Mouse (Mus musculus): Measurements from ENCODE around the gene Hsd17b3. TPM values are rescaled to one million over a fixed set of nuclear protein-coding genes. Genes with fewer than 3 reads are reported as not detected.
A peak's percentile ranks its signal among the peaks of the same experiment; 100 is the strongest.

Gene Hsd17b3
- total and polyA plus RNA-seq, 2 experiments from 2014 or later = not detected

DNA sequence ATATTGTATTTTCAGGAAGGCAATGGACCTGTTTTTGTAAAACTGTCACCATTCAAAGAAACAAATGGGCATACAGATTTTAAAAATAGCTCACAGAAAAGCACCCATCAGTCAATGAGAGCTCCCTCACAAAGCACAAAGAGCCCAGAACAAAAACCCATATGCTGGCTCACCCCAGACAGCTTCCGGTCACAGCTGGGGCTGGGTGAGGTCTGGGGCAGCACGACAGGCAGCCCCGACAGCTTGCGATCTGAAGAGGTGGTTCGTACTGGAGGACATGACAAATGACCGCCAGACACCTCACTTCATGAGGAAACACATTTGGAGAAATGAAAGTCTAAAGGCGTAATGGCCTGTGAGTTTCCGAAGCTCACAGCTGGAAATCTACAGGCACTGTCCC lies 18.5 kb upstream of the Hsd17b3 start:
- H3K9me3 ChIP-seq (replicated peaks; ENCODE audit: control insufficient read depth, low read length) = no peaks in the 10 kb centered on the region
- peaks cover 16% of the 10 kb centered on the region; the same call in 1 of the 2 replicates for H3K36me3 ChIP-seq (replicated peaks; ENCODE audit: control insufficient read depth, insufficient read depth, low read length)
- H3K27me3 ChIP-seq (ENCODE audit: control insufficient read depth, insufficient read depth, low read length) = no peaks in the 10 kb centered on the region
- H3K4me1 ChIP-seq (ENCODE audit: control insufficient read depth, insufficient read depth) = no peaks in the 10 kb centered on the region
- ATAC-seq (ENCODE audit: insufficient read depth, low read depth) = no peak
- no peak overlapping the region for H3K4me2 ChIP-seq (ENCODE audit: low read depth, low read length)
- no peak for DNase-seq (ENCODE audit: low spot score)
- H3K4me3 ChIP-seq (ENCODE audit: low read depth, low read length) = no peak overlapping the region
- WGBS = 46% methylated on average over 8 of the region's 8 CpGs
- H3K9ac ChIP-seq (replicated peaks; ENCODE audit: low read depth, low read length) = no peak overlapping the region
- no peak overlapping the region for H3K27ac ChIP-seq (ENCODE audit: low read depth)
- TF ChIP-seq CTCF (IDR thresholded peaks at IDR 0.05; ENCODE audit: low read depth) (no peak), EP300 (IDR thresholded peaks at IDR 0.05; ENCODE audit: low read depth) (no peak)

DNA sequence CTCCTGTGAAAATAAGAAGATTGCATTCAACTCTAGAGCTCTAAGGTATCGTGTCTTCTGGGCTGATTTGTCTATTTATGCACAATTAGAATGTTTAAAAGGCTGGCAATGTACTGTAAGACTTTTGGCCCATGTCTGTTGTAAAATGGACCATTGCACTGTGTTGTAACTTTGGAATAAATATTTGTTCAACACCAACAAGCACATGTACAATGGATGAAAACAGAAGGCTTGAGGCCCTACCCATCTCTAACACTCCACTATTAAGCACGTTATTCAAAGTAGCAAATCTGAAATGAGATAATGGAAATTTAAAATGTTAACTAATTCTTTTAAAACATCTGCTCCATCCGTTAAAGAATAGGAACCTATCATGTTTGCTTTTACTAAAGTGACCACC lies 18.1 kb upstream of the Hsd17b3 start:
- H3K27me3 ChIP-seq (ENCODE audit: control insufficient read depth, insufficient read depth, low read length) = no peaks in the 10 kb centered on the region
- H3K9me3 ChIP-seq (replicated peaks; ENCODE audit: control insufficient read depth, low read length) = no peaks in the 10 kb centered on the region
- 67% methylated on average over 3 of the region's 3 CpGs for WGBS
- H3K4me1 ChIP-seq (ENCODE audit: control insufficient read depth, insufficient read depth) = no peaks in the 10 kb centered on the region
- H3K36me3 ChIP-seq (replicated peaks; ENCODE audit: control insufficient read depth, insufficient read depth, low read length) = peaks cover 16% of the 10 kb centered on the region; the same call in 1 of the 2 replicates
- ATAC-seq (ENCODE audit: insufficient read depth, low read depth) = no peak
- no peak overlapping the region for H3K9ac ChIP-seq (replicated peaks; ENCODE audit: low read depth, low read length)
- H3K4me3 ChIP-seq (ENCODE audit: low read depth, low read length) = no peak overlapping the region
- H3K27ac ChIP-seq (ENCODE audit: low read depth) = no peak overlapping the region
- no peak overlapping the region for H3K4me2 ChIP-seq (ENCODE audit: low read depth, low read length)
- DNase-seq (ENCODE audit: low spot score) = no peak
- no peak for TF ChIP-seq EP300 (IDR thresholded peaks at IDR 0.05; ENCODE audit: low read depth)
- no peak for TF ChIP-seq CTCF (IDR thresholded peaks at IDR 0.05; ENCODE audit: low read depth)

DNA sequence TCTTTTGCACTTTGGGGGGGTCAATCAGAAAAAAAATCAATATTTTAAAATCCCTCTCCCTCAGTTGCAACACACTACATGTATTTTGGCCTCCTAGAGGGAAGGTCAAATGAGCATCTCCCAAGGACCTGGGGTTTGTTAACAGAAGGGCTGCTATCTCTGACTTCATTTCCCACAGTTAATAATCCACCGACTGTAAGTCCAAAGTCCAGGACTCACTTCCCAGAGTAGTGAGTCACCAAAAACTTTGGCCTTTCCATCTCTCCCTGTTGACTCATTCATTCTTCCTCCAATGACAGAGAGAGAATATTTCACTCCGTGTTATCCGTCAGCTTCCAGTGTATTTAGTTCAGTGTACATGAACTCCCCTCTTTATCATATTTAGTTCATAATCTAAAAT lies 16.7 kb upstream of the Hsd17b3 start:
- no peaks in the 10 kb centered on the region for H3K9me3 ChIP-seq (replicated peaks; ENCODE audit: control insufficient read depth, low read length)
- WGBS = 53% methylated on average over 3 of the region's 3 CpGs
- no peak overlapping the region for H3K4me2 ChIP-seq (ENCODE audit: low read depth, low read length)
- no peak for TF ChIP-seq CTCF (IDR thresholded peaks at IDR 0.05; ENCODE audit: low read depth)
- no peak for TF ChIP-seq EP300 (IDR thresholded peaks at IDR 0.05; ENCODE audit: low read depth)
- DNase-seq (ENCODE audit: low spot score) (no peak), ATAC-seq (ENCODE audit: insufficient read depth, low read depth) (no peak)
- no peak overlapping the region for H3K4me3 ChIP-seq (ENCODE audit: low read depth, low read length)
- no peak overlapping the region for H3K9ac ChIP-seq (replicated peaks; ENCODE audit: low read depth, low read length)
- no peak overlapping the region for H3K27ac ChIP-seq (ENCODE audit: low read depth)
- no peaks in the 10 kb centered on the region for H3K4me1 ChIP-seq (ENCODE audit: control insufficient read depth, insufficient read depth)
- no peaks in the 10 kb centered on the region for H3K27me3 ChIP-seq (ENCODE audit: control insufficient read depth, insufficient read depth, low read length)
- H3K36me3 ChIP-seq (replicated peaks; ENCODE audit: control insufficient read depth, insufficient read depth, low read length) = peaks cover 10% of the 10 kb centered on the region; the same call in 1 of the 2 replicates

DNA sequence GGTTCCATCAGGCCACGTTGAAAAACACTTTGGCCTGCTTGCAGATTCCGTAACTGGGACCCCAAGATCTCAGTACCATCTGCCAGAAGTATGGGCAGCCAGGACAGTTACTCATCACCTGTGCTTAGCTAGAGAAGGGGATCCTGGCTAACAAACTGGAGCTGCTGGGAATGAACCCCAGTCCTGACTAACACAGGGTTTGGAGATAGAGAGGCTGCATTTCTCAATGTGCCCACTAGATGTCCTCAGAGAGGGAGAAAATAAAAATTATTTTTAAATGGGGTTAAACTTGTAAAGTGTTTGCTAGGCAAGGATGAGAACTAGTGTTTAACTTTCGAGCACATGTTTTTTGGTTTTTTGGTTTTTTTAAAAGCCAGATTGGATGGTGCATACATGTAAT lies 11.2 kb upstream of the Hsd17b3 start:
- Histone ChIP-seq H3K9me3 (replicated peaks; ENCODE audit: control insufficient read depth, low read length) (no peaks in the 10 kb centered on the region), H3K27me3 (ENCODE audit: control insufficient read depth, insufficient read depth, low read length) (no peaks in the 10 kb centered on the region), H3K4me2 (ENCODE audit: low read depth, low read length) (no peak overlapping the region), H3K9ac (replicated peaks; ENCODE audit: low read depth, low read length) (no peak overlapping the region), H3K4me1 (ENCODE audit: control insufficient read depth, insufficient read depth) (no peaks in the 10 kb centered on the region), H3K36me3 (replicated peaks; ENCODE audit: control insufficient read depth, insufficient read depth, low read length) (peaks cover 15% of the 10 kb centered on the region; the same call in 1 of the 2 replicates), H3K27ac (ENCODE audit: low read depth) (no peak overlapping the region), H3K4me3 (ENCODE audit: low read depth, low read length) (no peak overlapping the region)
- DNase-seq (ENCODE audit: low spot score) (peak; percentile 21), ATAC-seq (ENCODE audit: insufficient read depth, low read depth) (no peak)
- 62% methylated on average over 3 of the region's 3 CpGs for WGBS
- TF ChIP-seq EP300 (IDR thresholded peaks at IDR 0.05; ENCODE audit: low read depth) (no peak), CTCF (IDR thresholded peaks at IDR 0.05; ENCODE audit: low read depth) (peak; percentile 65)

DNA sequence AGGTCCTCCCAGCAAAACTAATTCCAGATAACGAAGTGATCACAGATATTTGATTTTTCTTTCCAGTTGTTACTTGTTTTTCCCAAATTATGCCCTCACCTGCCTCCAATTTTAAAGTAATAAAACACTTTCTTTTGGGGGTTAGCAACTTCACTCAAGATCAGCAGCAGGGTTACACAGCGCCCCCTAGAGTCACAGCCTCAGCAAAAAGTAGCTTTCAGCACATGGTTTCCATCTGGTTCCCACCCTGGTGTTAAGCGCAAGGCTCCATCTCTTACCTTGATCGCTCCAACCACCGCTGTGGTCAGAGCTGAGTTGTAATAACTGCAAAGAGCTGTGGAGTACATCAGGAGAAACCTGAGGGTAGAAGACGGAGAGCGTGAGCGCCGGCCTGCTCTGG lies 10.0 kb upstream of the Hsd17b3 start:
- H3K4me2 ChIP-seq (ENCODE audit: low read depth, low read length) = no peak overlapping the region

DNA sequence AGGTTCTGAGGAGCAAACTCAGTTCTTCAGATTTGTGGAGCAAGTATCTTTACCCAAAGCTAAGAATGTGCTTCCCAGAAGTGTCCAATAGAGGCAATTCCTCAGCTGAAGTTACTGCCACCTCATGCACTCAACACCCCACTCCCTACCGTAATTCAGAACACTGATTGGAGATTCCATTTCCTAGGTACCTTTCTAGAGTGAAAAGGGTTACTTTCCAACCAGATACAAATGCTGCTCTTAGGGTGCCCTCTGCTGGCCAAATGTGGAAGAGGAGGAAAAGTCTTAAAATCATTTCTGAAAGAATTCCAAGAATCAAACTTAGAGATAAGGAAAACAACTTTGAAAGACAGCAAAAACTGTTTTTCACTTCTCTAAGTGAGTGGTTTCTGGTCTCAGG lies 4.3 kb upstream of the Hsd17b3 start:
- DNase-seq (ENCODE audit: low spot score) = peak; percentile 47

More for the DNA sequence above, 10.0 kb upstream of the Hsd17b3 start:
- no peak for ATAC-seq (ENCODE audit: insufficient read depth, low read depth)
- no peak overlapping the region for H3K27ac ChIP-seq (ENCODE audit: low read depth)
- H3K27me3 ChIP-seq (ENCODE audit: control insufficient read depth, insufficient read depth, low read length) = no peaks in the 10 kb centered on the region
- no peak for DNase-seq (ENCODE audit: low spot score)
- no peak overlapping the region for H3K4me3 ChIP-seq (ENCODE audit: low read depth, low read length)
- peaks cover 12% of the 10 kb centered on the region; the same call in 1 of the 2 replicates for H3K36me3 ChIP-seq (replicated peaks; ENCODE audit: control insufficient read depth, insufficient read depth, low read length)
- H3K9ac ChIP-seq (replicated peaks; ENCODE audit: low read depth, low read length) = no peak overlapping the region
- no peaks in the 10 kb centered on the region for H3K4me1 ChIP-seq (ENCODE audit: control insufficient read depth, insufficient read depth)
- WGBS = 70% methylated on average over 9 of the region's 9 CpGs
- no peaks in the 10 kb centered on the region for H3K9me3 ChIP-seq (replicated peaks; ENCODE audit: control insufficient read depth, low read length)
- TF ChIP-seq EP300 (IDR thresholded peaks at IDR 0.05; ENCODE audit: low read depth) = no peak
- TF ChIP-seq CTCF (IDR thresholded peaks at IDR 0.05; ENCODE audit: low read depth) = peak; percentile 42

More for the DNA sequence above, 4.3 kb upstream of the Hsd17b3 start:
- no peaks in the 10 kb centered on the region for H3K27me3 ChIP-seq (ENCODE audit: control insufficient read depth, insufficient read depth, low read length)
- no peak overlapping the region for H3K4me3 ChIP-seq (ENCODE audit: low read depth, low read length)
- no peak overlapping the region for H3K9ac ChIP-seq (replicated peaks; ENCODE audit: low read depth, low read length)
- WGBS = 0% methylated on average over 1 of the region's 1 CpGs
- 0 out of 2 replicates have a peak overlapping the region, but pooled peaks have one; percentile 12 for H3K4me2 ChIP-seq (ENCODE audit: low read depth, low read length)
- no peaks in the 10 kb centered on the region for H3K9me3 ChIP-seq (replicated peaks; ENCODE audit: control insufficient read depth, low read length)
- H3K27ac ChIP-seq (ENCODE audit: low read depth) = no peak overlapping the region
- TF ChIP-seq CTCF (IDR thresholded peaks at IDR 0.05; ENCODE audit: low read depth) (peak; percentile 81), EP300 (IDR thresholded peaks at IDR 0.05; ENCODE audit: low read depth) (no peak)
- no peaks in the 10 kb centered on the region for H3K4me1 ChIP-seq (ENCODE audit: control insufficient read depth, insufficient read depth)
- 0 out of 2 replicates have a peak, but pooled peaks cover 5% of the 10 kb centered on the region for H3K36me3 ChIP-seq (replicated peaks; ENCODE audit: control insufficient read depth, insufficient read depth, low read length)
- ATAC-seq (ENCODE audit: insufficient read depth, low read depth) = no peak
